Mouse (Mus musculus) liver, embryonic 14.5 days (tissue): Measurements from ENCODE around the gene Rbp7. TPM values are rescaled to one million over a fixed set of nuclear protein-coding genes. Genes with fewer than 3 reads are reported as not detected.
"Not testable (repeated sequence)": the region's sequence is repeated elsewhere in the genome, so short reads cannot be mapped to it uniquely, and the experiment has no call there.

Experiments used
- ATAC-seq: fragments of 200-750 bp; cut with Nextera tagmentation; 2 replicates; pipeline ENCODE4 v1.8.0; 2017; ENCODE audit warnings: moderate number of reproducible peaks, mild to moderate bottlenecking, moderate library complexity; ENCODE audit not compliant: insufficient read depth
- DNase-seq, 3 experiments: peaks; one replicate each; pipeline ENCODE4 v3.0.0-alpha.2; 2012 to 2013; ENCODE audit warnings: low read depth in 3 of 3, low spot score in 3 of 3
- H3K27ac ChIP-seq: fragments of 300-500 bp; sonication (generic); 2 replicates; pipeline ENCODE4 v1.5.1; 2014; ENCODE audit warnings: moderate library complexity, mild to moderate bottlenecking, control low read depth, inconsistent platforms
- H3K27me3 ChIP-seq: fragments of 300-500 bp; sonication (generic); 2 replicates; pipeline ENCODE4 v1.6.1; 2014; ENCODE audit warnings: mild to moderate bottlenecking, low read length, moderate library complexity; ENCODE audit not compliant: control insufficient read depth, insufficient read depth
- H3K36me3 ChIP-seq: fragments of 300-500 bp; sonication (generic); replicated peaks from 2 replicates; pipeline ENCODE4 v1.6.1; 2014; ENCODE audit warnings: low read depth; ENCODE audit not compliant: control insufficient read depth, insufficient read depth
- H3K4me1 ChIP-seq, 2 experiments: fragments of 200-500 bp in 1 of 2; fragments of 300-500 bp in 1 of 2; sonication (generic) in 1 of 2; replicated peaks; 2 replicates each; pipeline ENCODE4 v1.6.1; 2012 to 2014; ENCODE audit warnings: antibody characterized with exemption in 1 of 2, inconsistent platforms in 1 of 2, low read length in 1 of 2; ENCODE audit not compliant: control insufficient read depth in 2 of 2, insufficient read depth in 2 of 2
- H3K4me2 ChIP-seq: fragments of 300-500 bp; sonication (generic); 2 replicates; pipeline ENCODE4 v1.6.1; 2014; ENCODE audit warnings: low read depth, mild to moderate bottlenecking, control low read depth, moderate library complexity
- H3K4me3 ChIP-seq, 2 experiments: fragments of 200-500 bp in 1 of 2; fragments of 300-500 bp in 1 of 2; sonication (generic) in 1 of 2; 2 replicates each; pipeline ENCODE4 v1.5.1; 2012 to 2014; ENCODE audit warnings: low read depth in 2 of 2, low read length in 2 of 2, mild to moderate bottlenecking in 2 of 2, control low read depth in 1 of 2, inconsistent platforms in 1 of 2, moderate library complexity in 1 of 2; ENCODE audit not compliant: insufficient read depth in 1 of 2
- H3K9ac ChIP-seq: fragments of 300-500 bp; sonication (generic); replicated peaks from 2 replicates; pipeline ENCODE4 v1.6.1; 2014; ENCODE audit warnings: mild to moderate bottlenecking, control low read depth, moderate library complexity
- H3K9me3 ChIP-seq: fragments of 300-500 bp; sonication (generic); 2 replicates; pipeline ENCODE4 v1.6.1; 2016; ENCODE audit warnings: low read length, mixed read lengths; ENCODE audit not compliant: control insufficient read depth
- CTCF ChIP-seq: IDR thresholded peaks from 2 replicates; pipeline ENCODE4 v1.5.1; 2016; ENCODE audit warnings: antibody characterized with exemption, low read depth, control low read depth
- EP300 ChIP-seq: IDR thresholded peaks from 2 replicates; pipeline ENCODE4 v1.6.1; 2016; ENCODE audit warnings: antibody characterized with exemption, low read depth
- WGBS: fragments of 180-500 bp; shearing (Covaris S2); extraction: QIAGEN DNeasy Blood & Tissue Kit; methylation state at CpG from one replicate; pipeline ENCODE4 v1.1.7; 2014; ENCODE audit not compliant: insufficient replicate concordance; 5-methylcytosine and 5-hydroxymethylcytosine counted together
- polyA plus RNA-seq, 2 experiments: library from polyadenylated mRNA; depleted of rRNA in 1 of 2; stranded (reverse) in 1 of 2; unstranded in 1 of 2; fragments of >200 nt; fragmentation: Nextera tagmentation in 1 of 2; extraction: Ambion mirVana in 1 of 2; gene quantifications; 2 replicates each; pipeline versions ENCODE4 v1.2.1 to v1.2.3; 2012 to 2014

The Rbp7 gene
- polyA plus RNA-seq, 2 experiments, result not detected

GRCm38 (mm10) chr4:149440576-149440975 lies 14.2 kb downstream of the Rbp7 start:
- no peaks in the 10 kb centered on the region for H3K36me3 ChIP-seq
- H3K27ac ChIP-seq, result no peak overlapping the region
- H3K27me3 ChIP-seq, result no peaks in the 10 kb centered on the region
- H3K9ac ChIP-seq, result no peak overlapping the region
- no peaks in the 10 kb centered on the region for H3K9me3 ChIP-seq
- peaks cover 1 to 15% of the 10 kb centered on the region in 2 experiments; a peak in 3 of 4 replicates for H3K4me1 ChIP-seq
- DNase-seq (no peak), ATAC-seq (no peak)
- H3K4me3 ChIP-seq, result no peak overlapping the region
- WGBS, result 60% methylated on average over 8 of the region's 8 CpGs
- no peak overlapping the region for H3K4me2 ChIP-seq
- TF ChIP-seq CTCF (no peak), EP300 (no peak)

DNA sequence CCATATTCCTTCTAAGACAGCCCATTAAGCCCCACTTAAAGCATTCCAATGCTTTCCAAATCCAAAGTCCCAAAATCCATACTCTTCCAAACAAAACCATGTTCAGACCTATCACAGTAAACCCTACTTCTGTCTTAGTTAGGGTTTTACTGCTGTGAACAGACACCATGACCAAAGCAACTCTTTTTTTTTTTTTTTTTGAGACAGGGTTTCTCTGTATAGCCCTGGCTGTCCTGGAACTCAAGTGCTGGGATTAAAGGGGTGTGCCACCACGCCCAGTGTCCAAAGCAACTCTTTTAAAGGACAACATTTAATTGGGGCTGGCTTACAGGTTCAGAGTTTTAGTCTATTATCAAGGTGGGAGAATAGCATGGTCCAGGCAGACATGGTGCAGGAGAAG lies 22.9 kb downstream of the Rbp7 start:
- not testable (repeated sequence) for H3K27me3 ChIP-seq, H3K4me3 ChIP-seq, H3K4me2 ChIP-seq, H3K36me3 ChIP-seq, H3K9ac ChIP-seq, H3K9me3 ChIP-seq, ATAC-seq, DNase-seq, H3K4me1 ChIP-seq, H3K27ac ChIP-seq
- 65% methylated on average over 1 of the region's 1 CpGs for whole genome bisulfite sequencing

DNA sequence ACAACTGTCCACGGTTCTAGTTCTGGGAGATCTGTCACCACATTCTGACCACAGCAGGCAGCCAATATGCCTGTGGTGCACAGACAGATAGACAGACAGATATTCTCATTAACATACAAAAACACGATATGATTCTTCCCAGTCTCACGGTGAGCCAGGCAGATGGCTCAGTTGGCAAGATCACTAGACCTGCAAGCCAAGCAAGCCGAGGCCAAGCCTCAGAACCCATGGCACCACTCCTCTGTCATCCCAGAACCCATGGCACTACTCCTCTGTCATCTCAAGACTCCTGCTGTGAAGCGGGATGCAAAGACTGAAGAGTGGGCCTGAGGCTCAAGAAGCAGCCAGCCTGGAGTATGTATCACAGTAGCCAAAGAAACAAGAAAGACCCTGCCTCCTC lies 25.2 kb downstream of the Rbp7 start:
- DNase-seq (no peak), ATAC-seq (no peak)
- Histone ChIP-seq H3K4me2 (no peak overlapping the region), H3K27me3 (no peaks in the 10 kb centered on the region), H3K27ac (no peak overlapping the region), H3K36me3 (no peaks in the 10 kb centered on the region), H3K4me3 (no peak overlapping the region), H3K9me3 (no peaks in the 10 kb centered on the region), H3K9ac (no peak overlapping the region), H3K4me1 (peaks cover 6% of the 10 kb centered on the region in 2 experiments)
- TF ChIP-seq EP300 (no peak), CTCF (no peak)
- 54% methylated on average over 5 of the region's 5 CpGs for WGBS

- H3K27me3 ChIP-seq, result no peaks in the 10 kb centered on the region
- H3K27ac ChIP-seq, result peak within 1 kb of the TSS; percentile 83
- H3K4me1 ChIP-seq, result peaks cover 7 to 8% of the 10 kb centered on the region in 2 experiments
- no peaks in the 10 kb centered on the region for H3K9me3 ChIP-seq
- TF ChIP-seq EP300, result no peak
- TF ChIP-seq CTCF, result no peak
- ATAC-seq, result peak; percentile 86
- H3K9ac ChIP-seq, result peak within 1 kb of the TSS; percentile 95
- peak within 1 kb of the TSS; percentile 95 for H3K4me2 ChIP-seq
- H3K4me3 ChIP-seq, result peak within 1 kb of the TSS; percentile 79 to 97
- WGBS, result under 1% methylated on average over 46 of the region's 50 CpGs
- H3K36me3 ChIP-seq, result no peaks in the 10 kb centered on the region
- DNase-seq, result peak; percentile 89 to 91 (median 91)
These were observed 28.2 kb downstream of the Rbp7 start, which contains the start of gene Ube4b for GRCm38 (mm10) chr4:149426325-149427199. Gene Ube4b (minus strand): TSS chr4:149426749.

DNA sequence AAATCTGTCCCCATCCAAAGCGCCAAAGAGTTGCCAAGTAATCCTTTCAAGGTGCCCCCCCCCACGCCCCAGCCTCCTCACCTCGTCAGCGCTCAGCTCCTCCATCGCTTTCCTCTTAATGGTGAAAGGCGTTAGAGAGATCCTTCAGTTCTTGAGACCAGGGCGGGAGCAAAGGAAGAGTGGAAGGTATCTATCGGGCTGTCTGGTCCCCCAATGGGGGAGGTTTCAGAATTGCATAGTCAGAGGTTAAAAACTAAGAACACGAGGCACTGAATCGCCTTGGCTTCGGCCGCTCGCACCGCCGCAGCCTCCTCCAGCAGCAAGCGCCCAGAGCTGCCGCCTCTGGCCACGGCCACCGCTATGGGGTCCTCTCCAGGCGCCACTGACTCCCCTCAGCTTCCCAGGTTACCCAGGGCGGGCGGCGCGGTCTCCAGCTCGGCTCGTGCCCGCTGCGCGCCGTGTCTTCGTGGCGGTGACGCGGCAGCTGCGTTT lies 28.9 kb downstream of the Rbp7 start:
- peak in 2 of 3 experiments; percentile 31 to 38 for DNase-seq
- Histone ChIP-seq H3K4me2 (peak overlapping the region; percentile 95), H3K4me3 (peak overlapping the region; percentile 79 to 97), H3K27me3 (no peaks in the 10 kb centered on the region), H3K4me1 (peaks cover 7 to 8% of the 10 kb centered on the region in 2 experiments), H3K27ac (peak overlapping the region; percentile 83), H3K9me3 (no peaks in the 10 kb centered on the region), H3K9ac (peak overlapping the region; percentile 95), H3K36me3 (no peaks in the 10 kb centered on the region)
- peak; percentile 68 for ATAC-seq
- WGBS, result under 1% methylated on average over 32 of the region's 35 CpGs
- TF ChIP-seq CTCF, result no peak
- no peak for TF ChIP-seq EP300
